Mouse (Mus musculus) testis, adult 2 months (tissue): Measurements from ENCODE around the gene Nme7. TPM values are rescaled to one million over a fixed set of nuclear protein-coding genes. Genes with fewer than 3 reads are reported as not detected.

Experiments used
- H3K27ac ChIP-seq: fragments of 200-500 bp; 2 replicates; pipeline ENCODE4 v1.5.1; 2012; ENCODE audit warnings: low read depth, low read length; ENCODE audit not compliant: control insufficient read depth, insufficient read depth
- H3K27me3 ChIP-seq: fragments of 200-500 bp; 2 replicates; pipeline ENCODE4 v1.6.1; 2012; ENCODE audit warnings: mild to moderate bottlenecking, low read length, moderate library complexity; ENCODE audit not compliant: control insufficient read depth, insufficient read depth
- H3K36me3 ChIP-seq: fragments of 200-500 bp; 2 replicates; pipeline ENCODE4 v1.6.1; 2012; ENCODE audit warnings: mild to moderate bottlenecking, low read length; ENCODE audit not compliant: control insufficient read depth, insufficient read depth
- H3K4me1 ChIP-seq: fragments of 200-500 bp; 2 replicates; pipeline ENCODE4 v1.6.1; 2012; ENCODE audit warnings: low read length; ENCODE audit not compliant: control insufficient read depth, insufficient read depth
- H3K4me3 ChIP-seq: fragments of 200-500 bp; 2 replicates; pipeline ENCODE4 v1.5.1; 2012; ENCODE audit warnings: low read depth, mild to moderate bottlenecking, low read length, moderate library complexity, mixed read lengths; ENCODE audit not compliant: control insufficient read depth
- CTCF ChIP-seq: fragments of 200-500 bp; IDR thresholded peaks from 2 replicates; pipeline ENCODE4 v1.5.1; 2012; ENCODE audit warnings: low read depth, mild to moderate bottlenecking, inconsistent platforms, low read length, moderate library complexity; ENCODE audit not compliant: control insufficient read depth, insufficient read depth, insufficient replicate concordance
- POLR2A ChIP-seq: fragments of 200-500 bp; IDR thresholded peaks from 2 replicates; pipeline ENCODE4 v1.6.1; 2012; ENCODE audit warnings: low read depth, mild to moderate bottlenecking, inconsistent platforms, low read length, moderate library complexity; ENCODE audit not compliant: control insufficient read depth
- polyA plus RNA-seq: library from polyadenylated mRNA; depleted of rRNA; stranded (reverse); fragments of >200 nt; gene quantifications from 2 replicates; pipeline ENCODE4 v1.2.3, GENCODE M21; 2012

Nme7 gene
- polyA plus RNA-seq, 1 experiment, result 42.8 TPM

DNA sequence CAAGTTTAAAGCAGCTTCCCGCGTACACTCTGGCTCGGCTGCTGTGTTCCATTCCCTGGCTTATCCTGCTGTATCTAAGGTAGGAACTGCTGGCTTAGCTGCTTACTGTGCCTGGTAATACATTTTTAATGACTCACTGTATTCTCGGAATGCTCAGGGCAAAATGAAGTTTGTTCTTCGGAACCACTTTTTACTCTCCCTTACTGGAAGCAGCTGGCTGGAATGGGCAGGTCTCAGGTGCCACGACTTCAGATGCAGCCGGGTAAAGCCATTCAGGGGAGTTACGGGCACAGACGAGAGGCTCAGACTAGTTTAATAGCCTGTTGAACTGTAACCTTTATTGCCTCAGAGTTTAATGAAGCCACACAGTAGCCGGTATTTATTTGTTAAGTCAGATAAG is 17.5 kb downstream of the Nme7 start:
- H3K4me1 ChIP-seq, result peaks cover 2% of the 10 kb centered on the region; the same call in 1 of the 2 replicates
- no peaks in the 10 kb centered on the region for H3K36me3 ChIP-seq
- TF ChIP-seq POLR2A, result no peak
- no peak for TF ChIP-seq CTCF
- no peak overlapping the region for H3K27ac ChIP-seq
- H3K27me3 ChIP-seq, result no peaks in the 10 kb centered on the region
- no peak overlapping the region for H3K4me3 ChIP-seq

DNA sequence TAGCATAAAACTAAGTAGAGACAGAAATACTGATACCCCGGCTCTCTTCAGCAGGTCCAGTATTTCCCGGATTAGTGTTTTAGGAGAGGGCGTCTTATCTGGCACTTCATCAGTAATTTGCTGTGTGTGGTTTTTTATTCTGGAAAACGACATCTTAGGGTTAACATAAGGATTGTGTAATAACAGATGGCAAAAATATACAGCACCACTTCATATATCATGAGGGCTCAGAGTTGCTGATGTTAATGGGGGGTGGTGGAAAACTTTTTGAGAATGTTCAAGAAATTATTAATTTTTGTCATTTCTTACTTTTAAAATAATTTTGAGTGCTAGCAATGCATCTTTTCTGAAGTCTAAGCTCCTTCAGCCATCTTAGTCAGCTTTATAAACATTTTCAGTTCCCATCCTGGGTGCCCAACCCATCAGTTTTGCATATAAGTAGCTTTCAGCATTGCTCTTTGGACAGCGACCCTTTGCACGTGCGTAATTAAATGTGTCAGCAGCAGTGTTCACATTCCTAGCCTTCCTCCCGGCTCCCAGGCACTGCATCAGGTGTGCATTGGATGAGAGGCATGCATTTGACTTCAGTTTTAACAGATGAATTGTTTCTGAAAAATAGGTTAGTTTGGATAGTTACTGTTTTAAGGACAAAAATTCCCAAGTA is 19.2 kb downstream of the Nme7 start:
- Histone ChIP-seq H3K36me3 (no peaks in the 10 kb centered on the region), H3K4me3 (no peak overlapping the region), H3K4me1 (peaks cover 2% of the 10 kb centered on the region; the same call in 1 of the 2 replicates), H3K27ac (no peak overlapping the region), H3K27me3 (no peaks in the 10 kb centered on the region)
- no peak for TF ChIP-seq POLR2A
- no peak for TF ChIP-seq CTCF

DNA sequence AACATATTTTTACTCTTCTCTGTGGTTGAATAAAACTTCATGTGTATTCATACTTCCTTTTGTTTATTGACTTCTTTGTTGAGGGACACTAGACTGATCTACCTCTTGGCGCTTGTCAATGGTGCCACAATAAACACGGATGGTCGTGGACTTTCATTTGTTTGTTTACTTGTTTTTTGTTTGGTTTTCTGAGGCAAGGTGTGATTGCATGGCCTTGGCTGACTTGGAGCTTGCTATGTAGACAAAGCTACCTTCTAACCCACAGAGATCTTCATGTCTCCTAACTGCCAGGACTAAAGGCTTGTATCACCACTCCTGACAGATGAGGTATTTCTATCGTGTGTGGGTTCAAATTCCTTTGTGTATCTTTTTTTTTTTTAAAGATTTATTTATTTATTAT is 20.3 kb downstream of the Nme7 start:
- no peaks in the 10 kb centered on the region for H3K36me3 ChIP-seq
- TF ChIP-seq POLR2A (no peak), CTCF (no peak)
- peaks cover 2% of the 10 kb centered on the region; the same call in 1 of the 2 replicates for H3K4me1 ChIP-seq
- no peak overlapping the region for H3K4me3 ChIP-seq
- no peaks in the 10 kb centered on the region for H3K27me3 ChIP-seq
- H3K27ac ChIP-seq, result no peak overlapping the region

DNA sequence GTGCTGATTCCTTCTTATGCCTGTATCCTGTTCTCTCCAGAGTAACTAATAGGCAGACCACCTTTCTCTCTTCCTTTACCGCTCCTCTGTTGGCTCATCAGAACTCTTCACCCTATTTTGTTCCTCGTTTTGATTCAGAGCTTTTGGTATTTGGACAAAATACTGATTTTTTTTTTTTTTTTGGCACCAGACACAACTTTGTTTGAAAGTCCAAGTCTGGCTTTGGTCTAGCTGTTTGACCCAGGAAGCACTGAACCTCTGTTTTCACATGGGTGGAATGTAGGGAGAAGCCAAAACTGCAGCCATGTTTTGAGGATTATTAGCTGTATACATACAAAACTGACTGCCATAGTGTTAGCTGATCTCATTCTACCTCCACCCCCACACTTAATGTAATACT is 21.0 kb downstream of the Nme7 start:
- Histone ChIP-seq H3K27ac (no peak overlapping the region), H3K27me3 (no peaks in the 10 kb centered on the region), H3K4me3 (no peak overlapping the region), H3K4me1 (peaks cover 1% of the 10 kb centered on the region; the same call in 1 of the 2 replicates), H3K36me3 (no peaks in the 10 kb centered on the region)
- TF ChIP-seq CTCF (no peak), POLR2A (no peak)

DNA sequence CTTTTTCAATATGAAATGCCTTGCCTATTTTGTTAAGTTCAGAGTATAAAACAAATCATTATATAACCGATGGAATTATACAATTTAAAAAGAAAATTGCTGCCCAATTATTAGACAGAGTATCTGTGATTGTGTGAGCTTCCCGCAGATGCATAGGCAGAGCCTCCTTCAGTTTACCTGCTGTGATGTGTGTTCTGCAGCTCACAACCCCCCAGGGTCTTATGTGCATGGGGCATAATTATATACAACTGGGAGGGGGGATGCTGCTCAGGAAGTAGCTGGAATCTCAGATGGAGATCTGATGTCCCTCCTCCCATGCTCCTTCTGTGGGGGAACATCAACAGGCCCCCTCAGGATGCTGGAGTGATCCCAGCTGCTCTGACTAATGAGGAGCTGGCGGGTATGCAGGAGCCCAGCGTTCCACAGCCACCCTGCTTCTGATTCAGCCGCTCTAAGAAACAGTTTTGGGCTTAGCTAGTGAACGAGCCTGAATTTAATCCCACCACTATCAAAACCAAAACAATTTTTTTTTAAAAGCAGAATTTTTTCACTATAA is 22.8 kb downstream of the Nme7 start:
- no peaks in the 10 kb centered on the region for H3K36me3 ChIP-seq
- no peak overlapping the region for H3K4me3 ChIP-seq
- no peak for TF ChIP-seq CTCF
- no peak for TF ChIP-seq POLR2A
- H3K27me3 ChIP-seq, result no peaks in the 10 kb centered on the region
- H3K4me1 ChIP-seq, result no peaks in the 10 kb centered on the region
- no peak overlapping the region for H3K27ac ChIP-seq

DNA sequence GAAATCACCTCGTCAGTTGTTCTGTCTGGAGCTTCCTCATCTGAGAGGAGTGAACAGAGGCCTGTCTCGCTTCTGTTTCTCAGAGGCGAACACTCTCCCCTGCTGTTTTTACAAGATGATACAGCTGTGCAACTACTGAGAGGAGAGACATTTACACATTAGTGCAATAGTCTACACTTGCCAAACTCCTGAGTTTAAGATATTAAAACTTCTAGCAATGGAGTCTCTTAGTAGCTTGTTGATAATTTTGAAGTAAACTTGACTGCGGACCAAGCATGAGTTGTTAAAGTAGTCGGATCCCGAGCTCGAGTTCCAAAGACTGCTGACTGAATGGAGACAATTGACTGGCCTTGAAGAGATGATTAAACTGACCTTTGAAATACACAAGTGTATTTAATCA is 23.8 kb downstream of the Nme7 start:
- H3K4me3 ChIP-seq, result no peak overlapping the region
- H3K36me3 ChIP-seq, result no peaks in the 10 kb centered on the region
- H3K4me1 ChIP-seq, result no peaks in the 10 kb centered on the region
- TF ChIP-seq POLR2A (no peak), CTCF (no peak)
- H3K27ac ChIP-seq, result no peak overlapping the region
- no peaks in the 10 kb centered on the region for H3K27me3 ChIP-seq

DNA sequence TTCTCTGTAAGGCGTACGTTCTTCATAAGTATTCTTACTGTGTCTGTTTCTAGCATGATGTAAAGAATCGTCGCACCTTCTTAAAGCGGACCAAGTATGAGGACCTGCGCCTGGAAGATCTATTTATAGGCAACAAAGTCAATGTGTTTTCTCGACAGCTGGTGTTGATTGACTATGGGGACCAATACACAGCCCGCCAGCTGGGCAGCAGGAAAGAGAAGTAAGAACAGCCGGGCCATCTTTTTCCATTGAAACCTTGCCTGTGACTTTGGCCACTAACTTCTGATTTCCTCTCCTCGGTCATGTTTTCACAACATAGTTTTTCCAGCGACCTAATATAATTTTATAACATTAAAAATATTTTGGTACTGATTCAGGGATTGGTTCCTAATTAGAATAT is 28.6 kb downstream of the Nme7 start:
- H3K27me3 ChIP-seq, result no peaks in the 10 kb centered on the region
- H3K27ac ChIP-seq, result no peak overlapping the region
- TF ChIP-seq POLR2A (no peak), CTCF (no peak)
- no peaks in the 10 kb centered on the region for H3K4me1 ChIP-seq
- H3K36me3 ChIP-seq, result no peaks in the 10 kb centered on the region
- H3K4me3 ChIP-seq, result no peak overlapping the region
